In genomic region chr11:118434093-118434492, GRCm38 (mm10) we compare ENCODE assay signal across 1 mouse cellular context.
A peak's percentile ranks its signal among the peaks of the same experiment; 100 is the strongest.
TF ChIP-seq lines count a peak whose summit lies in the region.

No protein-coding gene starts in this region.

TF ChIP-seq in MEL, 35 proteins besides CTCF, POLR2A, EP300 and RAD21:
- TF ChIP-seq USF1 (IDR thresholded peaks at IDR 0.05; ENCODE audit: low read depth, low read length) (no peak), NELFE (IDR thresholded peaks at IDR 0.05; ENCODE audit: low read depth, low read length) (0 out of 2 replicates have a peak, but pooled peaks have one; percentile 9), MXI1 (IDR thresholded peaks at IDR 0.05; ENCODE audit: low read depth, low read length) (peak; percentile 77), GABPA (IDR thresholded peaks at IDR 0.05; ENCODE audit: low read depth, low read length) (no peak), SIN3A (IDR thresholded peaks at IDR 0.05; ENCODE audit: low read length) (peak; percentile 68), KAT2A (conservative IDR thresholded peaks at IDR 0.05; ENCODE audit: low read depth, low read length) (no peak), MYC (IDR thresholded peaks at IDR 0.05; ENCODE audit: low read depth, low read length) (peak; percentile 37), GATA1 (IDR thresholded peaks at IDR 0.05; ENCODE audit: low read depth, low read length) (peak; percentile 82), TCF12 (IDR thresholded peaks at IDR 0.05; ENCODE audit: low read depth, low read length) (0 out of 2 replicates have a peak, but pooled peaks have one; percentile 4)
